Mouse (Mus musculus) liver, postnatal 0 days (tissue): Measurements from ENCODE around the gene Rab7. TPM values are rescaled to one million over a fixed set of nuclear protein-coding genes. Genes with fewer than 3 reads are reported as not detected.
A peak's percentile ranks its signal among the peaks of the same experiment; 100 is the strongest.
"Not testable (repeated sequence)": the region's sequence is repeated elsewhere in the genome, so short reads cannot be mapped to it uniquely, and the experiment has no call there.

Experiments
- ATAC-seq: fragments of 200-750 bp; cut with Nextera tagmentation; 2 replicates; pipeline ENCODE4 v1.8.0; 2017; ENCODE audit warnings: mild to moderate bottlenecking, moderate library complexity
- DNase-seq: peaks from one replicate; pipeline ENCODE4 v3.0.0-alpha.2; 2016
- H3K27ac ChIP-seq: fragments of 300-500 bp; sonication (generic); 2 replicates; pipeline ENCODE4 v1.5.1; 2014; ENCODE audit warnings: antibody characterized with exemption, moderate library complexity, mild to moderate bottlenecking, low read depth
- H3K27me3 ChIP-seq: fragments of 300-500 bp; sonication (generic); 2 replicates; pipeline ENCODE4 v1.6.1; 2014; ENCODE audit warnings: low read length, control low read depth, mixed read lengths; ENCODE audit not compliant: insufficient read depth
- H3K36me3 ChIP-seq: fragments of 300-500 bp; sonication (generic); replicated peaks from 2 replicates; pipeline ENCODE4 v1.6.1; 2014; ENCODE audit warnings: mild to moderate bottlenecking, control low read depth, low read length, moderate library complexity, mixed read lengths; ENCODE audit not compliant: insufficient read depth
- H3K4me1 ChIP-seq: fragments of 300-500 bp; sonication (generic); 2 replicates; pipeline ENCODE4 v1.6.1; 2014; ENCODE audit warnings: antibody characterized with exemption, mild to moderate bottlenecking, control low read depth; ENCODE audit not compliant: insufficient read depth
- H3K4me2 ChIP-seq: fragments of 300-500 bp; sonication (generic); 2 replicates; pipeline ENCODE4 v1.6.1; 2014; ENCODE audit warnings: low read depth, mild to moderate bottlenecking, low read length, moderate library complexity, mixed read lengths
- H3K4me3 ChIP-seq: fragments of 300-500 bp; sonication (generic); 2 replicates; pipeline ENCODE4 v1.5.1; 2014; ENCODE audit warnings: low read depth, low read length
- H3K9ac ChIP-seq: fragments of 300-500 bp; sonication (generic); replicated peaks from 2 replicates; pipeline ENCODE4 v1.6.1; 2014; ENCODE audit warnings: mild to moderate bottlenecking, moderate library complexity
- H3K9me3 ChIP-seq: fragments of 300-500 bp; sonication (generic); 2 replicates; pipeline ENCODE4 v1.6.1; 2016; ENCODE audit warnings: mild to moderate bottlenecking, control low read depth, low read length, mixed read lengths
- CTCF ChIP-seq: sonication (generic); IDR thresholded peaks from 2 replicates; pipeline ENCODE4 v1.5.1; 2016; ENCODE audit warnings: antibody characterized with exemption, low read depth
- EP300 ChIP-seq: IDR thresholded peaks from 2 replicates; pipeline ENCODE4 v1.6.1; 2016; ENCODE audit warnings: antibody characterized with exemption, low read depth, mild to moderate bottlenecking
- WGBS: fragments of 180-500 bp; shearing (Covaris S2); extraction: QIAGEN DNeasy Blood & Tissue Kit; methylation state at CpG from one replicate; pipeline ENCODE4 v1.1.7; 2014; ENCODE audit not compliant: insufficient replicate concordance; 5-methylcytosine and 5-hydroxymethylcytosine counted together
- microRNA-seq: library from miRNA; unstranded; fragments of <30 nt; microRNA quantifications from one replicate; pipeline ENCODE4, GENCODE M21; 2016
- polyA plus RNA-seq: library from polyadenylated mRNA; unstranded; fragments of >200 nt; fragmentation: Nextera tagmentation; extraction: Ambion mirVana; gene quantifications from 2 replicates; pipeline ENCODE4 v1.2.1, GENCODE M21; 2015

Gene Rab7
- polyA plus RNA-seq, 1 experiment from 2014 or later = 110 TPM

GRCm38 (mm10) chr6:87979728-87980127 is 65.3 kb downstream of the Rab7 start:
- ATAC-seq = no peak
- WGBS = 70% methylated on average over 3 of the region's 3 CpGs
- Histone ChIP-seq H3K27ac (no peak overlapping the region), H3K27me3 (peaks cover 32% of the 10 kb centered on the region), H3K9me3 (no peaks in the 10 kb centered on the region), H3K9ac (no peak overlapping the region), H3K36me3 (no peaks in the 10 kb centered on the region), H3K4me2 (no peak overlapping the region), H3K4me3 (0 out of 2 replicates have a peak overlapping the region, but pooled peaks have one; percentile 60), H3K4me1 (peaks cover 14% of the 10 kb centered on the region; the same call in 1 of the 2 replicates)
- DNase-seq = no peak
- TF ChIP-seq CTCF (no peak), EP300 (no peak)

- Histone ChIP-seq H3K27ac (no peak overlapping the region), H3K4me3 (no peak overlapping the region), H3K9ac (no peak overlapping the region), H3K4me2 (no peak overlapping the region), H3K27me3 (no peaks in the 10 kb centered on the region), H3K9me3 (no peaks in the 10 kb centered on the region), H3K36me3 (no peaks in the 10 kb centered on the region), H3K4me1 (no peaks in the 10 kb centered on the region)
- ATAC-seq = no peak
- DNase-seq = no peak
- WGBS = 33% methylated on average over 2 of the region's 2 CpGs
- no peak for TF ChIP-seq EP300
- TF ChIP-seq CTCF = no peak
These were observed 75.0 kb downstream of the Rab7 start for GRCm38 (mm10) chr6:87970041-87970440.

GRCm38 (mm10) chr6:87962457-87962856 is 82.6 kb downstream of the Rab7 start:
- not testable (repeated sequence) for H3K9ac ChIP-seq, DNase-seq, H3K27ac ChIP-seq, ATAC-seq, H3K4me3 ChIP-seq, H3K9me3 ChIP-seq, H3K4me1 ChIP-seq, H3K27me3 ChIP-seq, H3K36me3 ChIP-seq, H3K4me2 ChIP-seq
- WGBS = 80% methylated on average over 4 of the region's 4 CpGs

Small RNA genes within 50 kb of the gene (microRNA-seq; reads per million reads assigned to microRNA genes)
- not detected for gene Gm47286

Other genes starting within 250 kb of the Rab7 start
- 44.4 and 45.4 TPM in 2 replicates for gene Rab43, start 233.1 kb downstream of the Rab7 start, polyA plus RNA-seq
- gene Gm45140, start 209.5 kb downstream of the Rab7 start, polyA plus RNA-seq = 2.8 and 3.2 TPM in 2 replicates
- 19.7 and 19.8 TPM in 2 replicates for gene Isy1, start 206.5 kb downstream of the Rab7 start, polyA plus RNA-seq
- 445 and 452 TPM in 2 replicates for gene Cnbp, start 194.2 kb downstream of the Rab7 start, polyA plus RNA-seq
- 30.4 and 35.3 TPM in 2 replicates for gene Copg1, start 157.5 kb downstream of the Rab7 start, polyA plus RNA-seq
- 12.4 and 12.5 TPM in 2 replicates for gene Hmces, start 131.3 kb downstream of the Rab7 start, polyA plus RNA-seq
- gene H1fx, start 63.6 kb downstream of the Rab7 start, polyA plus RNA-seq = 2.0 and 2.5 TPM in 2 replicates
- gene Rpn1, start 39.2 kb upstream of the Rab7 start, polyA plus RNA-seq = 102 and 112 TPM in 2 replicates
- gene Gata2, start 148.6 kb upstream of the Rab7 start, polyA plus RNA-seq = 4.1 and 4.4 TPM in 2 replicates
- not detected in 2 replicates for gene Dnajb8, start 177.0 kb upstream of the Rab7 start, polyA plus RNA-seq